Mouse (Mus musculus): Measurements from ENCODE around the gene Frmpd3. TPM values are rescaled to one million over a fixed set of nuclear protein-coding genes. Genes with fewer than 3 reads are reported as not detected.
"Not testable (repeated sequence)": the region's sequence is repeated elsewhere in the genome, so short reads cannot be mapped to it uniquely, and the experiment has no call there.

The Frmpd3 gene
- 0.59 and 1.0 TPM in 2 replicates for polyA plus RNA-seq (2014; fragmentation: Nextera tagmentation; extraction: Ambion mirVana)

- Histone ChIP-seq H3K4me2 (ENCODE audit: low read length) (peak within 1 kb of the TSS; percentile 64), H3K9me3 (replicated peaks; ENCODE audit: control insufficient read depth, low read length) (no peaks in the 10 kb centered on the region), H3K36me3 (ENCODE audit: control insufficient read depth, insufficient read depth, low read length) (no peaks in the 10 kb centered on the region), H3K27me3 (replicated peaks; ENCODE audit: control insufficient read depth, insufficient read depth, low read length) (0 out of 2 replicates have a peak, but pooled peaks cover 2% of the 10 kb centered on the region), H3K9ac (ENCODE audit: low read length) (peak within 1 kb of the TSS; percentile 48), H3K4me3 (ENCODE audit: low read depth, low read length) (peak within 1 kb of the TSS; percentile 29), H3K4me1 (ENCODE audit: control insufficient read depth, insufficient read depth, low read length) (no peaks in the 10 kb centered on the region), H3K27ac (ENCODE audit: low read depth, low read length) (no peak within 1 kb of the TSS)
- WGBS = 33% methylated on average over 24 of the region's 24 CpGs
- peak; percentile 86 for ATAC-seq
- DNase-seq (ENCODE audit: low spot score) = peak; percentile 54
These were observed at the start of gene Frmpd3 for GRCm38 (mm10) chrX:140341656-140342392. Gene Frmpd3, plus strand, starts transcription at chrX:140342263.

GRCm38 (mm10) chrX:140303731-140304130 lies 38.3 kb upstream of the Frmpd3 start:
- Histone ChIP-seq H3K9me3 (replicated peaks; ENCODE audit: control insufficient read depth, low read length) (no peaks in the 10 kb centered on the region), H3K27me3 (replicated peaks; ENCODE audit: control insufficient read depth, insufficient read depth, low read length) (no peaks in the 10 kb centered on the region), H3K4me1 (ENCODE audit: control insufficient read depth, insufficient read depth, low read length) (no peaks in the 10 kb centered on the region), H3K27ac (ENCODE audit: low read depth, low read length) (no peak overlapping the region), H3K4me2 (ENCODE audit: low read length) (no peak overlapping the region), H3K36me3 (ENCODE audit: control insufficient read depth, insufficient read depth, low read length) (no peaks in the 10 kb centered on the region), H3K9ac (ENCODE audit: low read length) (no peak overlapping the region), H3K4me3 (ENCODE audit: low read depth, low read length) (no peak overlapping the region)
- WGBS = 77% methylated on average over 4 of the region's 4 CpGs
- no peak for ATAC-seq
- no peak for DNase-seq (ENCODE audit: low spot score)

GRCm38 (mm10) chrX:140305652-140306051 lies 36.4 kb upstream of the Frmpd3 start:
- H3K4me3 ChIP-seq (ENCODE audit: low read depth, low read length) = no peak overlapping the region
- H3K4me1 ChIP-seq (ENCODE audit: control insufficient read depth, insufficient read depth, low read length) = no peaks in the 10 kb centered on the region
- H3K27me3 ChIP-seq (replicated peaks; ENCODE audit: control insufficient read depth, insufficient read depth, low read length) = no peaks in the 10 kb centered on the region
- DNase-seq (ENCODE audit: low spot score) (peak; percentile 1), ATAC-seq (no peak)
- no peaks in the 10 kb centered on the region for H3K36me3 ChIP-seq (ENCODE audit: control insufficient read depth, insufficient read depth, low read length)
- H3K9me3 ChIP-seq (replicated peaks; ENCODE audit: control insufficient read depth, low read length) = no peaks in the 10 kb centered on the region
- no peak overlapping the region for H3K4me2 ChIP-seq (ENCODE audit: low read length)
- 70% methylated on average over 7 of the region's 7 CpGs for WGBS
- no peak overlapping the region for H3K9ac ChIP-seq (ENCODE audit: low read length)
- no peak overlapping the region for H3K27ac ChIP-seq (ENCODE audit: low read depth, low read length)

- Histone ChIP-seq H3K4me2 (ENCODE audit: low read length) (no peak overlapping the region), H3K4me3 (ENCODE audit: low read depth, low read length) (no peak overlapping the region), H3K27ac (ENCODE audit: low read depth, low read length) (no peak overlapping the region), H3K9me3 (replicated peaks; ENCODE audit: control insufficient read depth, low read length) (no peaks in the 10 kb centered on the region), H3K27me3 (replicated peaks; ENCODE audit: control insufficient read depth, insufficient read depth, low read length) (no peaks in the 10 kb centered on the region), H3K4me1 (ENCODE audit: control insufficient read depth, insufficient read depth, low read length) (no peaks in the 10 kb centered on the region), H3K9ac (ENCODE audit: low read length) (no peak overlapping the region), H3K36me3 (ENCODE audit: control insufficient read depth, insufficient read depth, low read length) (no peaks in the 10 kb centered on the region)
- WGBS = 59% methylated on average over 4 of the region's 4 CpGs
- DNase-seq (ENCODE audit: low spot score) (no peak), ATAC-seq (no peak)
These were observed 24.1 kb upstream of the Frmpd3 start for GRCm38 (mm10) chrX:140317931-140318330.

- no peak overlapping the region for H3K4me3 ChIP-seq (ENCODE audit: low read depth, low read length)
- no peak overlapping the region for H3K27ac ChIP-seq (ENCODE audit: low read depth, low read length)
- no peaks in the 10 kb centered on the region for H3K4me1 ChIP-seq (ENCODE audit: control insufficient read depth, insufficient read depth, low read length)
- ATAC-seq (no peak), DNase-seq (ENCODE audit: low spot score) (no peak)
- no peak overlapping the region for H3K4me2 ChIP-seq (ENCODE audit: low read length)
- no peaks in the 10 kb centered on the region for H3K36me3 ChIP-seq (ENCODE audit: control insufficient read depth, insufficient read depth, low read length)
- H3K27me3 ChIP-seq (replicated peaks; ENCODE audit: control insufficient read depth, insufficient read depth, low read length) = no peaks in the 10 kb centered on the region
- no peaks in the 10 kb centered on the region for H3K9me3 ChIP-seq (replicated peaks; ENCODE audit: control insufficient read depth, low read length)
- no peak overlapping the region for H3K9ac ChIP-seq (ENCODE audit: low read length)
- WGBS = 72% methylated on average over 6 of the region's 6 CpGs
These were observed 22.9 kb upstream of the Frmpd3 start for GRCm38 (mm10) chrX:140319131-140319530.

- H3K4me2 ChIP-seq (ENCODE audit: low read length); H3K9me3 ChIP-seq (replicated peaks; ENCODE audit: control insufficient read depth, low read length); H3K4me3 ChIP-seq (ENCODE audit: low read depth, low read length); H3K4me1 ChIP-seq (ENCODE audit: control insufficient read depth, insufficient read depth, low read length); DNase-seq (ENCODE audit: low spot score); H3K27me3 ChIP-seq (replicated peaks; ENCODE audit: control insufficient read depth, insufficient read depth, low read length); H3K9ac ChIP-seq (ENCODE audit: low read length); H3K36me3 ChIP-seq (ENCODE audit: control insufficient read depth, insufficient read depth, low read length); ATAC-seq; H3K27ac ChIP-seq (ENCODE audit: low read depth, low read length): not testable (repeated sequence)
- 89% methylated on average over 1 of the region's 1 CpGs for WGBS
These were observed 21.4 kb upstream of the Frmpd3 start for GRCm38 (mm10) chrX:140320671-140321070.

- Histone ChIP-seq H3K4me2 (ENCODE audit: low read length) (peak overlapping the region; percentile 64), H3K9ac (ENCODE audit: low read length) (peak overlapping the region; percentile 48), H3K4me1 (ENCODE audit: control insufficient read depth, insufficient read depth, low read length) (no peaks in the 10 kb centered on the region), H3K27me3 (replicated peaks; ENCODE audit: control insufficient read depth, insufficient read depth, low read length) (0 out of 2 replicates have a peak, but pooled peaks cover 2% of the 10 kb centered on the region), H3K9me3 (replicated peaks; ENCODE audit: control insufficient read depth, low read length) (no peaks in the 10 kb centered on the region), H3K36me3 (ENCODE audit: control insufficient read depth, insufficient read depth, low read length) (no peaks in the 10 kb centered on the region), H3K27ac (ENCODE audit: low read depth, low read length) (no peak overlapping the region), H3K4me3 (ENCODE audit: low read depth, low read length) (peak overlapping the region; percentile 29)
- 38% methylated on average over 22 of the region's 25 CpGs for WGBS
- ATAC-seq (peak; percentile 43; the same call in 1 of the 2 replicates), DNase-seq (ENCODE audit: low spot score) (no peak)
These were observed 515 bp downstream of the Frmpd3 start for GRCm38 (mm10) chrX:140342393-140343163.

GRCm38 (mm10) chrX:140375628-140376027 lies 33.6 kb downstream of the Frmpd3 start:
- DNase-seq (ENCODE audit: low spot score) = peak; percentile 35
- Histone ChIP-seq H3K4me2 (ENCODE audit: low read length) (no peak overlapping the region), H3K27me3 (replicated peaks; ENCODE audit: control insufficient read depth, insufficient read depth, low read length) (0 out of 2 replicates have a peak, but pooled peaks cover 3% of the 10 kb centered on the region), H3K9ac (ENCODE audit: low read length) (no peak overlapping the region), H3K4me3 (ENCODE audit: low read depth, low read length) (no peak overlapping the region), H3K9me3 (replicated peaks; ENCODE audit: control insufficient read depth, low read length) (no peaks in the 10 kb centered on the region), H3K4me1 (ENCODE audit: control insufficient read depth, insufficient read depth, low read length) (no peaks in the 10 kb centered on the region), H3K36me3 (ENCODE audit: control insufficient read depth, insufficient read depth, low read length) (no peaks in the 10 kb centered on the region), H3K27ac (ENCODE audit: low read depth, low read length) (no peak overlapping the region)
- WGBS = 40% methylated on average over 4 of the region's 4 CpGs
- no peak for ATAC-seq

GRCm38 (mm10) chrX:140399986-140400385 lies 57.9 kb downstream of the Frmpd3 start:
- no peak overlapping the region for H3K4me2 ChIP-seq (ENCODE audit: low read length)
- no peak overlapping the region for H3K4me3 ChIP-seq (ENCODE audit: low read depth, low read length)
- no peak overlapping the region for H3K9ac ChIP-seq (ENCODE audit: low read length)
- no peaks in the 10 kb centered on the region for H3K4me1 ChIP-seq (ENCODE audit: control insufficient read depth, insufficient read depth, low read length)
- 34% methylated on average over 3 of the region's 3 CpGs for WGBS
- ATAC-seq = peak; percentile 60; the same call in 1 of the 2 replicates
- no peak overlapping the region for H3K27ac ChIP-seq (ENCODE audit: low read depth, low read length)
- H3K27me3 ChIP-seq (replicated peaks; ENCODE audit: control insufficient read depth, insufficient read depth, low read length) = no peaks in the 10 kb centered on the region
- H3K36me3 ChIP-seq (ENCODE audit: control insufficient read depth, insufficient read depth, low read length) = no peaks in the 10 kb centered on the region
- H3K9me3 ChIP-seq (replicated peaks; ENCODE audit: control insufficient read depth, low read length) = no peaks in the 10 kb centered on the region
- DNase-seq (ENCODE audit: low spot score) = peak; percentile 54

Measured in forebrain, embryonic 14.5 days (tissue).